Mouse (Mus musculus) liver, adult 2 months (tissue): ENCODE results near the gene Cog1.

ENCODE experiments used
- CTCF ChIP-seq: fragments of 200-500 bp; IDR thresholded peaks from 2 replicates; pipeline ENCODE4 v1.5.1; 2011; ENCODE audit warnings: low read depth, low read length, control low read depth
- POLR2A ChIP-seq: fragments of 200-500 bp; IDR thresholded peaks from 2 replicates; pipeline ENCODE4 v1.6.1; 2011; ENCODE audit warnings: low read length, control low read depth; ENCODE audit not compliant: insufficient read depth; ENCODE audit errors: extremely low read depth

- TF ChIP-seq CTCF (no peak), POLR2A (no peak)
Measured at GRCm38 (mm10) chr11:113619420-113620080, 29.4 kb upstream of the Cog1 start.
